Mouse (Mus musculus): ENCODE data around the gene Rgs10. TPM values are rescaled to one million over a fixed set of nuclear protein-coding genes. Genes with fewer than 3 reads are reported as not detected.
A peak's percentile ranks its signal among the peaks of the same experiment; 100 is the strongest.

Gene Rgs10
- polyA plus RNA-seq, 1 experiment from 2014 or later: 43.6 TPM

- no peaks in the 10 kb centered on the region for H3K4me1 ChIP-seq (ENCODE audit: control insufficient read depth, insufficient read depth, low read length)
- H3K27me3 ChIP-seq (ENCODE audit: control insufficient read depth, insufficient read depth, low read length): peaks cover 39% of the 10 kb centered on the region
- H3K4me3 ChIP-seq (replicated peaks; ENCODE audit: low read depth, low read length): peak overlapping the region; percentile 71
- WGBS: 48% methylated on average over 6 of the region's 6 CpGs
- ATAC-seq (ENCODE audit: low FRiP score, low TSS enrichment) (no peak), DNase-seq (no peak)
- no peaks in the 10 kb centered on the region for H3K9me3 ChIP-seq (ENCODE audit: control insufficient read depth, low read length)
- H3K27ac ChIP-seq (replicated peaks; ENCODE audit: low read depth, low read length): no peak overlapping the region
- peak overlapping the region; percentile 96 for H3K4me2 ChIP-seq (ENCODE audit: low read length)
- no peaks in the 10 kb centered on the region for H3K36me3 ChIP-seq (ENCODE audit: control insufficient read depth, insufficient read depth, low read length)
- H3K9ac ChIP-seq (replicated peaks; ENCODE audit: low read length): no peak overlapping the region; the same call in 1 of the 2 replicates
These were observed 1.9 kb downstream of the Rgs10 start for GRCm38 (mm10) chr7:128416664-128417063.

GRCm38 (mm10) chr7:128414433-128414832 is 4.1 kb downstream of the Rgs10 start:
- Histone ChIP-seq H3K27ac (replicated peaks; ENCODE audit: low read depth, low read length) (no peak overlapping the region), H3K36me3 (ENCODE audit: control insufficient read depth, insufficient read depth, low read length) (no peaks in the 10 kb centered on the region), H3K27me3 (ENCODE audit: control insufficient read depth, insufficient read depth, low read length) (peaks cover 28% of the 10 kb centered on the region), H3K9me3 (ENCODE audit: control insufficient read depth, low read length) (no peaks in the 10 kb centered on the region), H3K4me1 (ENCODE audit: control insufficient read depth, insufficient read depth, low read length) (no peaks in the 10 kb centered on the region), H3K9ac (replicated peaks; ENCODE audit: low read length) (no peak overlapping the region), H3K4me3 (replicated peaks; ENCODE audit: low read depth, low read length) (no peak overlapping the region), H3K4me2 (ENCODE audit: low read length) (no peak overlapping the region)
- ATAC-seq (ENCODE audit: low FRiP score, low TSS enrichment) (no peak), DNase-seq (no peak)
- WGBS: 57% methylated on average over 8 of the region's 8 CpGs

- H3K4me1 ChIP-seq (ENCODE audit: control insufficient read depth, insufficient read depth, low read length): no peaks in the 10 kb centered on the region
- H3K36me3 ChIP-seq (ENCODE audit: control insufficient read depth, insufficient read depth, low read length): no peaks in the 10 kb centered on the region
- no peak overlapping the region for H3K4me2 ChIP-seq (ENCODE audit: low read length)
- H3K27ac ChIP-seq (replicated peaks; ENCODE audit: low read depth, low read length): no peak overlapping the region
- no peak overlapping the region for H3K4me3 ChIP-seq (replicated peaks; ENCODE audit: low read depth, low read length)
- peaks cover 20% of the 10 kb centered on the region; the same call in 1 of the 2 replicates for H3K27me3 ChIP-seq (ENCODE audit: control insufficient read depth, insufficient read depth, low read length)
- H3K9ac ChIP-seq (replicated peaks; ENCODE audit: low read length): no peak overlapping the region
- no peak for DNase-seq
- no peak for ATAC-seq (ENCODE audit: low FRiP score, low TSS enrichment)
- no peaks in the 10 kb centered on the region; the same call in 1 of the 2 replicates for H3K9me3 ChIP-seq (ENCODE audit: control insufficient read depth, low read length)
- WGBS: 61% methylated on average over 10 of the region's 10 CpGs
These were observed 6.3 kb downstream of the Rgs10 start for GRCm38 (mm10) chr7:128412071-128412833.

- no peaks in the 10 kb centered on the region; the same call in 1 of the 2 replicates for H3K9me3 ChIP-seq (ENCODE audit: control insufficient read depth, low read length)
- no peak overlapping the region for H3K27ac ChIP-seq (replicated peaks; ENCODE audit: low read depth, low read length)
- 75% methylated on average over 11 of the region's 11 CpGs for WGBS
- no peaks in the 10 kb centered on the region for H3K36me3 ChIP-seq (ENCODE audit: control insufficient read depth, insufficient read depth, low read length)
- H3K4me3 ChIP-seq (replicated peaks; ENCODE audit: low read depth, low read length): no peak overlapping the region
- DNase-seq (no peak), ATAC-seq (ENCODE audit: low FRiP score, low TSS enrichment) (no peak)
- H3K4me1 ChIP-seq (ENCODE audit: control insufficient read depth, insufficient read depth, low read length): no peaks in the 10 kb centered on the region
- no peak overlapping the region for H3K9ac ChIP-seq (replicated peaks; ENCODE audit: low read length)
- H3K4me2 ChIP-seq (ENCODE audit: low read length): no peak overlapping the region
- peaks cover 10% of the 10 kb centered on the region; the same call in 1 of the 2 replicates for H3K27me3 ChIP-seq (ENCODE audit: control insufficient read depth, insufficient read depth, low read length)
These were observed 7.7 kb downstream of the Rgs10 start for GRCm38 (mm10) chr7:128410708-128411413.

DNA sequence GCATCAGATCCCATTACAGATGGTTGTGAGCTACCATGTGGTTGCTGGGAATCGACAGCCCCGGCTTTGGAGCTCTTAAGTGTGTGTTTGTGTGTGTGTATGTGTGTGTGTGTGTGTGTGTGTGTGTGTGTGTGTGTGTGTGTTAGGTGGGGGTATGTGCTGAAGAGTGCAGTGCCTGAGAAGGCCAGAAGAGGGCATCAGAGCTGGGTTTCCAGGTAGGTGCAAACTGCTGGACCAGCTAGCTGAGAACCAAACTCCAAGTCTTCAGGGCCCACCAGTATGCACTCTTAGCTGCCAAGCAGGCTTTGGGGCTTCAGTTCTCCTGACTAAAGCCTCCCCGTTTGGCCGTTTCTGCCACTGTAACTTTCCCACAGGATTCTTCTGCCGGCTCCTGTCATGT is 10.3 kb downstream of the Rgs10 start:
- no peaks in the 10 kb centered on the region for H3K27me3 ChIP-seq (ENCODE audit: control insufficient read depth, insufficient read depth, low read length)
- 94% methylated on average over 5 of the region's 5 CpGs for WGBS
- no peak overlapping the region for H3K4me3 ChIP-seq (replicated peaks; ENCODE audit: low read depth, low read length)
- no peaks in the 10 kb centered on the region; the same call in 1 of the 2 replicates for H3K9me3 ChIP-seq (ENCODE audit: control insufficient read depth, low read length)
- no peak for ATAC-seq (ENCODE audit: low FRiP score, low TSS enrichment)
- H3K9ac ChIP-seq (replicated peaks; ENCODE audit: low read length): no peak overlapping the region
- H3K36me3 ChIP-seq (ENCODE audit: control insufficient read depth, insufficient read depth, low read length): no peaks in the 10 kb centered on the region
- H3K4me1 ChIP-seq (ENCODE audit: control insufficient read depth, insufficient read depth, low read length): no peaks in the 10 kb centered on the region
- no peak overlapping the region for H3K27ac ChIP-seq (replicated peaks; ENCODE audit: low read depth, low read length)
- no peak for DNase-seq
- no peak overlapping the region for H3K4me2 ChIP-seq (ENCODE audit: low read length)

DNA sequence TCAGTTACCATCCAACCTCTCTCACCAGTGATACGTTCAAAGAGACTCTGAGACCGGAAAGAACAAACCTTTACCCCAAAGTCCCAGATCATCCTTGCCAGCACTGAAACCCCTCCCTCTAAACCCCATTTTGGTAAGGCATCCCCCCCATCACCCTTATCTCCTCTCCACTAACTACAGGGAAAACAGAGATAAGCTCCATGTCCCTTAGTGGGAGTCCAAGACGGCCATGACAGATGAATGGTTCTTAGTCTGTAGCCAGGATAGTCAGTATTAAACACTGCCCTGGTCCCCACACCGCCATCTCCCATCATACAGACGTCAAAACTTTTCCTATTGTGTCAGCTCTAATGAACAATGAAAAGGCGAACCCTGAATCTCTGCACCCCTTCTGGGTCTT is 14.6 kb downstream of the Rgs10 start:
- no peak for ATAC-seq (ENCODE audit: low FRiP score, low TSS enrichment)
- Histone ChIP-seq H3K27me3 (ENCODE audit: control insufficient read depth, insufficient read depth, low read length) (no peaks in the 10 kb centered on the region), H3K27ac (replicated peaks; ENCODE audit: low read depth, low read length) (no peak overlapping the region), H3K9me3 (ENCODE audit: control insufficient read depth, low read length) (no peaks in the 10 kb centered on the region; the same call in 1 of the 2 replicates), H3K9ac (replicated peaks; ENCODE audit: low read length) (no peak overlapping the region), H3K4me3 (replicated peaks; ENCODE audit: low read depth, low read length) (no peak overlapping the region), H3K36me3 (ENCODE audit: control insufficient read depth, insufficient read depth, low read length) (0 out of 2 replicates have a peak, but pooled peaks cover 3% of the 10 kb centered on the region), H3K4me2 (ENCODE audit: low read length) (no peak overlapping the region), H3K4me1 (ENCODE audit: control insufficient read depth, insufficient read depth, low read length) (no peaks in the 10 kb centered on the region)
- DNase-seq: no peak
- 86% methylated on average over 6 of the region's 6 CpGs for WGBS

DNA sequence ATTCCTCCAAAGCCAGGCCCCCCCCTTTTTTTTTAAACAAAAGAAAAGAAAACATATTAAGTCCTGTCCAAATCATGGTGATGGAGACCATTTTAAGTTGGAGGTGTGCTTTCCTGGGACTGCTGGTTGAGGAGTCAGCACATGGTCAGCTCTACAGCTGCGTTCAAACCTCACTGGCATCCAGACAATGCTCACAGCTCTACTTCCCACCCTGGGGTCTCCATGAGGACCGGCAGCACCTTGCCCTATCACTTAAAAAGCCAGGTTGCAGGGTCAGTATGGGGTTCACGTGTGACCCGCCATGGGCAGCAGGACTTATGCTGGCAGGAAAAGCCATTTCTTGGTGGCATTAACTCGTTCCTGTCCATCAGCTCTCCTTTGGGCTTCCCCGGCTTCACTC is 15.0 kb downstream of the Rgs10 start:
- Histone ChIP-seq H3K27ac (replicated peaks; ENCODE audit: low read depth, low read length) (no peak overlapping the region), H3K9me3 (ENCODE audit: control insufficient read depth, low read length) (no peaks in the 10 kb centered on the region; the same call in 1 of the 2 replicates), H3K4me1 (ENCODE audit: control insufficient read depth, insufficient read depth, low read length) (no peaks in the 10 kb centered on the region), H3K9ac (replicated peaks; ENCODE audit: low read length) (no peak overlapping the region), H3K4me2 (ENCODE audit: low read length) (no peak overlapping the region), H3K4me3 (replicated peaks; ENCODE audit: low read depth, low read length) (no peak overlapping the region), H3K27me3 (ENCODE audit: control insufficient read depth, insufficient read depth, low read length) (no peaks in the 10 kb centered on the region), H3K36me3 (ENCODE audit: control insufficient read depth, insufficient read depth, low read length) (0 out of 2 replicates have a peak, but pooled peaks cover 3% of the 10 kb centered on the region)
- ATAC-seq (ENCODE audit: low FRiP score, low TSS enrichment) (no peak), DNase-seq (no peak)
- 86% methylated on average over 6 of the region's 6 CpGs for WGBS

DNA sequence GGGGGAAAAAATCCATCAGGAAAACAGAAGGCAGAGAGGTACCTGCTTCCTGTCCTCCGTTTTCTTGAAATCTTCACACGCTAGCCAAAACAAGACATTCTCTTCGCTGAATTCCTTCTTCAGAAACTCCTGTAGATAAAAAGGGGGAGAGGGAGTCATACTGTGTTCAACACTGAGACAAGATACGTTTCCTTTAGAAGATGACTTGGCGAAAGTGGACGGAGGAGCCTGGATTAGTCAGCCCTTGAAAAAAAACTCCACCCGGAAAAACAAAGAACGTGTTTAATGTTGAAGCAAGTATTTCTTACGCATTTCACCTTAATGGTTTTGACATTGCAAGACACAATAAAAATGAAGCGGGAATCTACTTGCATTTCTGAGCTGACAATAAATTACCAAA is 15.4 kb downstream of the Rgs10 start:
- DNase-seq (no peak), ATAC-seq (ENCODE audit: low FRiP score, low TSS enrichment) (no peak)
- Histone ChIP-seq H3K27me3 (ENCODE audit: control insufficient read depth, insufficient read depth, low read length) (no peaks in the 10 kb centered on the region), H3K4me2 (ENCODE audit: low read length) (no peak overlapping the region), H3K4me3 (replicated peaks; ENCODE audit: low read depth, low read length) (no peak overlapping the region), H3K9me3 (ENCODE audit: control insufficient read depth, low read length) (no peaks in the 10 kb centered on the region), H3K27ac (replicated peaks; ENCODE audit: low read depth, low read length) (no peak overlapping the region), H3K4me1 (ENCODE audit: control insufficient read depth, insufficient read depth, low read length) (no peaks in the 10 kb centered on the region), H3K36me3 (ENCODE audit: control insufficient read depth, insufficient read depth, low read length) (0 out of 2 replicates have a peak, but pooled peaks cover 3% of the 10 kb centered on the region), H3K9ac (replicated peaks; ENCODE audit: low read length) (no peak overlapping the region)
- 84% methylated on average over 10 of the region's 10 CpGs for WGBS

Data from midbrain, embryonic 14.5 days (tissue).